Mouse (Mus musculus): Measurements from ENCODE around the gene Irx3. TPM values are rescaled to one million over a fixed set of nuclear protein-coding genes. Genes with fewer than 3 reads are reported as not detected.

Irx3 gene
- polyA plus RNA-seq, 1 experiment from 2014 or later: 0.09 TPM

DNA sequence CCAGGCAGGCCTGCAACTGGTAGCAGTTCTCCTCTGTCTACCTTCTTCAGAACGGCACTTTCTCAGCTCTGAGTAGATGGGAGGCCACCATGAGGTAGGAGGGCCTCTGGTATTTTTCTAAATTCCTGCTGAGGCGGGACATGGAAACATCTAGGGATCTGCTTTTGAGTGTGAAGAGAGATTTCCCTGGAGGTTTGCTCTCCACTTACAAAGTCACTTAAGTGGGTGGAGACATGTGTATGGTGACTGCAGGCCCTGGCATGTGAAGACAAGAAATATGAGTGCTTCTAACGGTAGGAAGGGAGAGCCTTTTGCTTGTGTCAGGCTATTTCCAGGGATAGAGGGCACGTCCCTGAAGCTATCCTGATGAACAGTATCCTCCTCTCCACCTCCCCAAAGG is 17.9 kb upstream of the Irx3 start:
- no peak overlapping the region for H3K27ac ChIP-seq (replicated peaks)
- ATAC-seq (ENCODE audit: insufficient read depth): no peak
- 56% methylated on average over 4 of the region's 4 CpGs for WGBS (ENCODE audit: insufficient replicate concordance)
- no peaks in the 10 kb centered on the region for H3K36me3 ChIP-seq (replicated peaks)
- H3K9me3 ChIP-seq (replicated peaks): no peaks in the 10 kb centered on the region
- no peaks in the 10 kb centered on the region for H3K4me1 ChIP-seq (replicated peaks)
- peaks cover 6% of the 10 kb centered on the region; the same call in 1 of the 2 replicates for H3K27me3 ChIP-seq
- no peak overlapping the region for H3K4me3 ChIP-seq (replicated peaks)
- H3K4me2 ChIP-seq: no peak overlapping the region
- no peak overlapping the region for H3K9ac ChIP-seq

DNA sequence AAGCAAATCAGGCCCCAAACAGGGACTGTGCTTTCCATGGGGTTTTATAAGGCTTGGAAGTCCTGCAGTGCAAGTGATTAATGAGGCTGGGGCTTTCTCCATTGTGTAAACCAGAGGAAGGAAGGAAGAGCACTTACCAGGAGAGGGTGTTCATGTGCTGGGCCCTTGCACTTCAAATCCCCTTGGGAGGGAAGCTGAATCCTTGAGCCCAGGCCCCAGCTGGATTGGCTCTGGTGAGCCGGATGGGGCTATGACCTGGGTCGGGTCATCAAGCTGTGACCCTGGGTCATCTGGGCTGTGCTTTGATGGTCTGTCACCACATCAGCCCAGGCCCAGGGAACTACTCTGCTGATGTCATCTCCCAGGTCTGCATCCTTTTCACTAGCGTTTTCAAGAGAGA is 16.9 kb upstream of the Irx3 start:
- 17% methylated on average over 3 of the region's 3 CpGs for WGBS (ENCODE audit: insufficient replicate concordance)
- no peak overlapping the region for H3K9ac ChIP-seq
- H3K4me2 ChIP-seq: no peak overlapping the region
- H3K36me3 ChIP-seq (replicated peaks): no peaks in the 10 kb centered on the region
- no peak overlapping the region for H3K27ac ChIP-seq (replicated peaks)
- no peaks in the 10 kb centered on the region for H3K4me1 ChIP-seq (replicated peaks)
- peaks cover 10% of the 10 kb centered on the region; the same call in 1 of the 2 replicates for H3K27me3 ChIP-seq
- no peaks in the 10 kb centered on the region for H3K9me3 ChIP-seq (replicated peaks)
- ATAC-seq (ENCODE audit: insufficient read depth): no peak
- H3K4me3 ChIP-seq (replicated peaks): no peak overlapping the region

DNA sequence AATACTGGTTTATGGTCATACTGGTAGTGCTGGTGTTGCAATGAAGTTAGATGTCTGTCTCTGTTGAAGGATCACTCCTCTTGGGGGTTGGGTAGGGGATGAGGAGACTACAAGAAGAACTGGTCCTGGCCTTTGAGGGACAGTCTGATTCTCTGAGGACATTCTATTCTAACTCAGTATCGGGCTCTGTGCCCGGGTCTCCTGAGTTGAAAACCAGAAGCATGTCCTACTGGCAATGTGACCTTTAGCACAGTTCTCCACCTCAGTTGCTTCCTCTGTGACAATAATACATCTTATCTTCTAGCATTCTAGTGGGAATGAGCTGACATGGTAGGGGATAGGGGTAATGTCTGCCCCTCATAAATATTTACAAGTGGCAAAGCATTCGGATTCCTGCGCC is 12.2 kb upstream of the Irx3 start:
- no peaks in the 10 kb centered on the region for H3K9me3 ChIP-seq (replicated peaks)
- WGBS (ENCODE audit: insufficient replicate concordance): 74% methylated on average over 4 of the region's 4 CpGs
- no peak overlapping the region for H3K9ac ChIP-seq
- H3K4me1 ChIP-seq (replicated peaks): no peaks in the 10 kb centered on the region
- no peak overlapping the region for H3K4me3 ChIP-seq (replicated peaks)
- peaks cover 16% of the 10 kb centered on the region for H3K27me3 ChIP-seq
- H3K27ac ChIP-seq (replicated peaks): no peak overlapping the region
- H3K4me2 ChIP-seq: no peak overlapping the region
- no peak for ATAC-seq (ENCODE audit: insufficient read depth)
- no peaks in the 10 kb centered on the region for H3K36me3 ChIP-seq (replicated peaks)

DNA sequence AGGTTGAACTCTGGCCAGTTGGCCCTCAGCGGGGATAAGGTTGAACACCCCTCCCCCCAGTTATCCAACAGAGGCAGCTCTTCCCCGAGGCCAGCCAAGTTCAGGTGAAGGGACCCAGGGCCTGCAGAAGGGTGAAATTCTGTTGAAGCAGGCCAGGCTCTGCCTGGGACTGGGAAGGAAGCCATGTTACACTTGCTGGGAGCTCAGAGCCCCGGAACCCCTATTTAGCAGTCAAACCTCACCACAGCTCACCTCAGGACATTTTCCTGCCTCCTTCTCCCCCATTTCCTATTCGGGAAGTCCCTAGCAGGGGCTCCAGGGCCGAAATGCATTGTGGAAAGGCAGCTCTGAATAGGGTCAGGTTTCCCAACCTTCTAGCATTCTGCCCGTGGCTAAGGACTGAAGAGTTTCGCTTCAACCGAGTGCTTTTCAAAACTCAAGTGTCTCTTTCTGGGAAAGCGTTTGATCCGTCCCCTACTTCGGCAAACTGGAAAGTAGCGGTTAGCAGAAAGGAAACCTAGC is 4.9 kb upstream of the Irx3 start:
- Histone ChIP-seq H3K9me3 (replicated peaks) (no peaks in the 10 kb centered on the region), H3K4me2 (no peak overlapping the region), H3K9ac (no peak overlapping the region), H3K27me3 (peaks cover 79% of the 10 kb centered on the region), H3K27ac (replicated peaks) (no peak overlapping the region), H3K4me1 (replicated peaks) (peaks cover 9% of the 10 kb centered on the region), H3K36me3 (replicated peaks) (no peaks in the 10 kb centered on the region), H3K4me3 (replicated peaks) (no peak overlapping the region)
- 6% methylated on average over 12 of the region's 12 CpGs for WGBS (ENCODE audit: insufficient replicate concordance)
- ATAC-seq (ENCODE audit: insufficient read depth): no peak

DNA sequence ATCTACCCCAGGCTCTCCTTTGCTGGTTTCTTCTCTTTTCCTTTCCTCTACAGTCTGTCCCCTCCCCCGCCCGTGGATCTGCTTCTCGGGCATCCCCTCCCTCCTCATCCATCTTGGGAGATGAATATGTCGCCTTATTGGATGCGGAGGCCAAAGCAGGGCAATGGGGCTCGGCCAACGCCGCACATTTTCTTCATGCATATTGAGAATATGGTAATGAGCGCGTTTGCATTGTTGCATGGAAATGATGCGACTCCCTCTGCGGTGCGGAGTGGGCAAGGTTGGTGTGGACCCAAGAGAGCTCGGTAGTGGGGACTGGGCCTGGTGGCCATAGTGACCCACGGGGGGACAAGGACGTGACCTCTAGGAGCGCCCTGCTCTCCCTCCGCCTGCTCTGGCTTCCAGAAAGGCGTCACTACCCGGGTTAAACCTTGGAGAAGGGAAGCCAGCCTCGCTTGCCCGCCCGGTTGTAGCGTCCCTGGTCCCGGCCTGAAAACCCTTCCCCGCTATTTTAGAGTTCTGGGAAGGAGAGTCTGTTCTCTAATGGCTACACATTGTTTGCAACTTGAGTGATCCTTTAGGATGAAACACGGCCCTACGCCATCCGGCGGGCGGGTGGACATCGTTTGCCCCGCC is 4.3 kb upstream of the Irx3 start:
- peaks cover 9% of the 10 kb centered on the region for H3K4me1 ChIP-seq (replicated peaks)
- H3K27ac ChIP-seq (replicated peaks): no peak overlapping the region
- H3K4me3 ChIP-seq (replicated peaks): no peak overlapping the region
- H3K27me3 ChIP-seq: peaks cover 85% of the 10 kb centered on the region
- no peaks in the 10 kb centered on the region for H3K9me3 ChIP-seq (replicated peaks)
- 3% methylated on average over 33 of the region's 33 CpGs for WGBS (ENCODE audit: insufficient replicate concordance)
- no peak overlapping the region for H3K9ac ChIP-seq
- H3K4me2 ChIP-seq: no peak overlapping the region
- no peaks in the 10 kb centered on the region for H3K36me3 ChIP-seq (replicated peaks)
- no peak for ATAC-seq (ENCODE audit: insufficient read depth)

DNA sequence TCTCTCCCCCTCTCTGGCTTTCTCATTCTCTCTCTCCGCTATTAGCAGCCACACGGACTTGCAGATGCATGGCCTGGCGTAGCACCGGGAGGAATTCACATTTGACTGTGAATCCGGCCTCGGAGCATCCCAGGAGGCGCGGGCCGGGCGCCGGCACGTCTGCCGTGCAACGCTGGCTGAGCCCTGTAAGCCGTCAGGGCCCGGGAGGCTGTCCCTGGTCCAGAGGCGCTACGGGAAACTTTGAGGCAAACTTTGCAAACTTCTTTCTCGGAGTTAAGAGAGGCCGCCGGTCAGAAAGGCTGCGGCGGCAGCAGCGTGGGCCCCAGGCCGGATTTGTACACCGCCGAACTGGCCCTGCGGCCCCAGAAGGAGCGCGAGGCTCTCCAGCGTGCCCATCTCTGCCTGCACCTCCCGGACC is 3.4 kb upstream of the Irx3 start:
- peak overlapping the region; percentile 14; the same call in 1 of the 2 replicates for H3K4me3 ChIP-seq (replicated peaks)
- ATAC-seq (ENCODE audit: insufficient read depth): no peak
- WGBS (ENCODE audit: insufficient replicate concordance): under 1% methylated on average over 32 of the region's 32 CpGs

DNA sequence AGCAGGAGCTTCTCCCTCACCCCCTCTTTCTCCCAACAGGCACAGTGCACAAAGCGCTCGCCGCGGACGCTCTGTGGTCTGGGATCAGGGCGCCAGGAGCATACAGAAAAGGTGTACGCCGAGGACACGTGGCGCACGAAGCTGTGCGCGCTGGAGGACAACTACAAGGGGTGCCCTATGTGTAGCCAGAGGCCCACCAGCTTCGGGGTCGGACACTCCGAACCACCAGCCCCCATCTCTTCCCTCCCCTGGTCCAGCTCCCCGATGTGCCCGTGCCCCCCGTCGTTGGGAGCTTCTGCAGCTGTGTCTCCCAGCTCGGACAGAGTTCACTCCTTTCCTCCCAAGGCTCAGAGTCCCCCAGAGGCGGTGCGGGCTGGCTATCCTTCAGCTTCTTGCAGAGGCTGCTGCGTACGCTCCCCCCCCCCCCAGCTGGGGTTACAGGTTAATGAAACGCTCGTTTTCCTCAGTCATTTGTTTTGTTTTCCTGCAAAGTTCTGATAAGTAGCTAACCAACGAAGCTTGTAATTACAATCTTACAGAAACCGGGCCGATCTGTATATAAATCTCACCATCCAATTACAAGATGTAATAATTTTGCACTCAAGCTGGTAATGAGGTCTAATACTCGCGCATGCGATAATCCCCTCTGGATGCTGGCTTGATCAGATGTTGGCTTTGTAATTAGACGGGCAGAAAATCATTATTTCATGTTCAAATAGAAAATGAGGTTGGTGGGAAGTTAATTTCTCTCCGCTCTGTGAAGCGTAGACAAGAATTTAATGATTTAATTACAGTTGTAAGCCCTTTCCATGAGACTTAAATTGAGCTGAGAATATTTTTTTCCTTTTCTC is 2.8 kb upstream of the Irx3 start:
- 2% methylated on average over 36 of the region's 36 CpGs for WGBS (ENCODE audit: insufficient replicate concordance)
- Histone ChIP-seq H3K27ac (replicated peaks) (no peak overlapping the region), H3K9me3 (replicated peaks) (no peaks in the 10 kb centered on the region), H3K4me3 (replicated peaks) (no peak overlapping the region), H3K27me3 (peaks cover 100% of the 10 kb centered on the region), H3K4me2 (no peak overlapping the region), H3K36me3 (replicated peaks) (no peaks in the 10 kb centered on the region), H3K9ac (no peak overlapping the region), H3K4me1 (replicated peaks) (peaks cover 23% of the 10 kb centered on the region)
- no peak for ATAC-seq (ENCODE audit: insufficient read depth)

More for the DNA sequence above, 3.4 kb upstream of the Irx3 start:
- Histone ChIP-seq H3K4me2 (peak overlapping the region; percentile 32), H3K9ac (no peak overlapping the region), H3K36me3 (replicated peaks) (no peaks in the 10 kb centered on the region), H3K27me3 (peaks cover 95% of the 10 kb centered on the region), H3K9me3 (replicated peaks) (no peaks in the 10 kb centered on the region), H3K4me1 (replicated peaks) (peaks cover 17% of the 10 kb centered on the region), H3K27ac (replicated peaks) (no peak overlapping the region)

DNA sequence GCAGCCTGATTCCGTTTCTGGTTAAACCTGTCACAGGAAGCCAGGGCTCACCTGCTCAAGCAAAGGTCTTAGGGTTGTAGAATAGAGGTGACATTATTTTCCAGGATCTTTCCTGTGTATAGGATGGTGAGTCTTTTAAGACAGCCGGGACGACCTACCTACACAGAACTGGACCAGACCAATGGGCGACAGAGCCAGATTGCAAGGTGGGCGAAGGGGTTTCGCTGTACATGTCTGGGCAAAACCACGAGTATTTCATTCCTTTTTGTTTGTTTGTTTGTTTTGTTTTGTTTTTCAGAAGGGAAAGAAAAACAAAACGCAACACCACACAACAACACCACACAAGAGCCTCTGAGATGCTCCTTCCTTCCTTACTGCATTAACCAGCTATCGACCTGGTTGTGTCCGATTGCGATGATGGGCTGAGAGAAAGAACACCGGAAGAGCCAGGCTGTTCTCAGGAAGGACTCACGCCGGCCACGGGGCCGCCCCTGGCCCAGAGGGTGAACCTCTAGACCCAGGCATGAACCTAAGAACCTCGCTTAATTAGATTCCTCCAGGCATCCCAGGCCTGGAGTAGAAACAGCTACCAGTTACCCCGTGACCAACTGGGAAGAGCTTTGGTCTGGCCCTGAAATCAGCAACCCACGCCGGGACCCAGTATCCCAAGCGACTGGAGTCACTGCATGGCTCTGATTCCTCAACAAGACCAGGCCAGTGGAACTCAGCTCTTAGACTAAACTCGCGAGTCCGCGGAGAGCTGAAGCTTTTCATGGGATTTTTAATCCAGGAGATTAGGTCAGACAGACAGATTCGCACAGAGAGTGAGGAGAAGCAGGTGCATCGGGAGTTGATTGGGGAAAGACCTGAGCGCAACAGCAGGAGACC is 1.9 kb upstream of the Irx3 start:
- 4% methylated on average over 28 of the region's 28 CpGs for WGBS (ENCODE audit: insufficient replicate concordance)
- no peak overlapping the region for H3K4me2 ChIP-seq
- H3K4me1 ChIP-seq (replicated peaks): peaks cover 25% of the 10 kb centered on the region
- no peak overlapping the region for H3K27ac ChIP-seq (replicated peaks)
- H3K9ac ChIP-seq: no peak overlapping the region
- H3K4me3 ChIP-seq (replicated peaks): no peak overlapping the region
- peaks cover 100% of the 10 kb centered on the region for H3K27me3 ChIP-seq
- no peaks in the 10 kb centered on the region for H3K36me3 ChIP-seq (replicated peaks)
- H3K9me3 ChIP-seq (replicated peaks): no peaks in the 10 kb centered on the region
- no peak for ATAC-seq (ENCODE audit: insufficient read depth)

DNA sequence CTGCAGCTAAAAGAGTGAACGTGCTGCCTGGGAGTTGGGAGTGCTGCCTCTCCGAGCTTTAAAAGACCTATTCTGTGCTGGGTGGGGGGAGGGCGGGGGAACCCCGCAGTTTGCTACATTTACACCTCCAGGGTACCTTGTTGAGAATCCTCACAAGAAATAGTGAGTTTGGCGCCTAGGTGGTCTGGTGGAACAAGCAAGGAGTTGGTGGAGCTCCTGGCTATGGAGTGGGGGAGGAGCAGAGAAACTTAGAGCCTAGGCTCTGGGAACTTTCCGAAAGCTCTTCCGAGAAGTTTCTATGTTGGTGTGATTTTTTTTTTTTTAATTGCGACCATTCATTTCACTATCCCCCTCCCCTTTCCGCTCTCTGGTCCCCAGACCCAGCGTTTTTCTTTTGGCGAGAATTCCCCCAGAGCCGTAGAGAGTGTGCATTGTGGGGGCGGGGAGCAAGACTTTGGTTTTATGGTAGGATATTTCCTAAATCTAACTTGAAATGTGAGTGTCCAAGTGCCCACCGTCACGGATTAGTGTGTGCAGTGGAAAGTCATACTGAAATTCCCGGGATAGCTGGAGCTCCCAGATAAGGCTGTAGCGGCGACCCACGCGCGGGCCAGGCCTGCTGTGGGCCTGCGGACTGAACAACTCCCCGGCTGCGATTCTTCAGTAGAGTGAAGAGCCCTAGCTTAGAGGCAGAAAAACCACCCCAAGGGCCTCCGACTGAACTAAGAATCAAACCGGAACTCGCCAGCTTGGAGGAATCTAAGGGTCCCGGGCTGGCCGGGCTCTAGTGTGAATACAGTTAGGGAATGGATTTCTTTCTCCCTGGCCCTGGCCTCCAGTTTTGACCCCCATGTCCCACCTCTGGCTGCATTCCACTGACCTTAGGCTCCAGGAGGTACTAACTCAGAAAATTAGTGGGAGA is 795 bp upstream of the Irx3 start:
- no peak overlapping the region for H3K9ac ChIP-seq
- H3K27me3 ChIP-seq: peaks cover 100% of the 10 kb centered on the region
- WGBS (ENCODE audit: insufficient replicate concordance): 3% methylated on average over 29 of the region's 29 CpGs
- no peak overlapping the region for H3K27ac ChIP-seq (replicated peaks)
- H3K4me3 ChIP-seq (replicated peaks): peak overlapping the region; percentile 47
- no peak for ATAC-seq (ENCODE audit: insufficient read depth)
- H3K4me2 ChIP-seq: peak overlapping the region; percentile 68
- peaks cover 30% of the 10 kb centered on the region for H3K4me1 ChIP-seq (replicated peaks)
- H3K9me3 ChIP-seq (replicated peaks): no peaks in the 10 kb centered on the region
- H3K36me3 ChIP-seq (replicated peaks): no peaks in the 10 kb centered on the region

DNA sequence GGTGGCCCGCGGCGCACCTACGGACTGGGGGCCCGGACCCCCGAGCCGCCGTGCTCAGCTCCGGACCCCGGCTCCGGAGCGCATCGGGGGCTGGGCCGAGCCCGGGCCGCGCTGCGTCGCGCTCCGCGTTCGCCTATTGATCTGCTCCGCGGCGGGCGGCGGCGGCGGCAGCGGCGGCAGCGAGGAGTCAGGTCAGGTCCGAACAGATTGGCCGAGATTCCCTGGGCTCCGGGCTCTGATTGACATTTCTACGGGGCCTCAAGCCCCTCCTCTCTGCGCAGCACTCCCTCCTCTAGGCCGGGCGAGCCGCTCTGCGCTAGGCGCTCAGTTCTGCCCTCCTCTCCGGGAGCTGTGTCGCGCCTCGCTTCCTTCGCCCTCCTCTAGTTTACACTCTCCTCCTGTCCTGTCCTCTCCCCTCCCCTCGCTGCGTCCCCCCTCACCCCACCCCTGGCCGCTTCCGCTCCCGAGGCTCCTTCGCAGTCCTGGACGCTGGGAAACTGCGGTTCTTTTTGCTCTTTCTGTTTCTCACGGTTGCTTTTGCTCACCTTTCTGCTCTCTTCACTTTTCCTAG is 541 bp downstream of the Irx3 start:
- peak overlapping the region; percentile 68 for H3K4me2 ChIP-seq
- H3K9me3 ChIP-seq (replicated peaks): no peaks in the 10 kb centered on the region
- H3K27ac ChIP-seq (replicated peaks): no peak overlapping the region
- peaks cover 100% of the 10 kb centered on the region for H3K27me3 ChIP-seq
- under 1% methylated on average over 57 of the region's 57 CpGs for WGBS (ENCODE audit: insufficient replicate concordance)
- no peak overlapping the region for H3K9ac ChIP-seq
- no peaks in the 10 kb centered on the region for H3K36me3 ChIP-seq (replicated peaks)
- H3K4me3 ChIP-seq (replicated peaks): peak overlapping the region; percentile 47
- peak; percentile 51 for ATAC-seq (ENCODE audit: insufficient read depth)
- H3K4me1 ChIP-seq (replicated peaks): peaks cover 30% of the 10 kb centered on the region
